Mouse (Mus musculus) heart, adult 11 months (tissue): ENCODE measurements at regions not wholly inside any gene's neighbourhood (a gene's known extent, or its start where the extent isn't known, plus 50 kb on each side); places are given as distances from the start of the nearest gene placed in this dataset.

Source experiments
- DNase-seq: peaks from one replicate; pipeline ENCODE4 v3.0.0; 2022

DNA sequence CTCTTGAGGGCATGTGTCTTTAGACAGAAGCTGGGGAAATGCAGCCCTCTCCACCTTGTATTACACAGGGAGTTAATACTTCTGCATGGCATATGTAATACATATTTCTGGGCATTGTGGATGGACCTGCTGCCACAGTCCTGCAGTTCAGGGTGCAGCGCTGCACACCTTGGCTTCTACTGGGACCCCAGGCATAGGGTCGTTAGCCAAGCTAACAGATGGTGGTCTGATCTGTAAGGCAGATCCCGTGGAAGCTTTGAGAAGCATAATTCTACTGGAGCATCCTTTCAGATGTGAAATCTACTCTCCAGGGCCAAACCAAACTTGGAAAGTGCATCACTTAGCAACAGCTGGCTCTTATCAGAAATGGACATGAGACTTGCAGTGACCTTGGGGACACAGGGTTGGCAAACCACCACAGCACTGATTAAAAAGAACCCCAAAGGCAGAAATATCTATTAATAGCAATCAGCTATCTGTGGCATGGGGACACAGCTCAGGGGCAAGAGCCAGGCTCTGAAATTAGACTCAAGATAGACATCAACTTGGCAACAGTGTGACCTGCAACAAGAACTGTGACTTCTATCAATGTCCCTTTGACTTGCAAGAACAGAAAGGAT lies 155.0 kb downstream of the Drd1 start:
- peak; percentile 97 for DNase-seq

- DNase-seq, result peak; percentile 52
Measured at GRCm38 (mm10) chr13:53898351-53898750, 157.2 kb downstream of the Drd1 start.

DNA sequence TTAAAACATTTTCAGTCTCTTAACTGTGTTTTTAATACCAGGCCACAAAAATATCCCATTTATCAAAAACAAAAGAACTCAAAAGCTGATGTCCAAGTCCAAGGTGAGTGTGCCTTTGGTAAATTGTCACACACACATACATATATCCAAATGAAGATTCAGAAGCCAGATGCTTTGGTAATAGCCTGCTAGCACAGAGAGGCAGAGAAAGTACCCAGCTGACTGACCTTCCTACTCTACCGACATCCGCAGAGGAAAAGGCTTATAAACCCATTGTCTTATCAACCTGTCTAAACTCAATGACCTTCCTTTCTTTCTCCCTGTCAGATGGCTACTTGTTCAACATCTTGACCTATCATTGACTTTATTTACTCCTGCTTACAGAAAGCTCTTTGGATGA lies 158.3 kb downstream of the Drd1 start:
- no peak for DNase-seq

- no peak for DNase-seq
Measured at GRCm38 (mm10) chr13:53888411-53888810, 167.1 kb downstream of the Drd1 start.

GRCm38 (mm10) chr13:53885756-53886155 lies 169.7 kb downstream of the Drd1 start:
- DNase-seq, result no peak

DNA sequence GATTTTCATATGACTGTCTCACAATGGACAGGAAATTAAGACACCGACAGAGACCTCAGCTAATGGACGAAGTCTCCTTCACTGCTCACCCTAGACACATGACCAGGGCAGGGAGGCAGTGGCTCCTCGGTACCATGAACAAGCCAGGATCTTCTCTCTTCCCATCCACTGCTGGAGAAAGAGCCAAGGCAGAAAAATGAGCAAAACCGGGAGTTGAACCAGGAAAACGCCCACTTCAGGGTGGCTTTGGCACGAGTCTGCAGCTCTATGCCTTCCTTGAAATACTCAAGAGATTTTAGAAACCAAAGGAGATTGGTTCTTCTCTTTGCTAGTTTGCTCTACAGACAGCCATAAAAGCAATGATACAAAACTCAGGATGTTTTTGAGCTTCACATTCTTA lies 172.3 kb downstream of the Drd1 start:
- DNase-seq, result no peak

DNA sequence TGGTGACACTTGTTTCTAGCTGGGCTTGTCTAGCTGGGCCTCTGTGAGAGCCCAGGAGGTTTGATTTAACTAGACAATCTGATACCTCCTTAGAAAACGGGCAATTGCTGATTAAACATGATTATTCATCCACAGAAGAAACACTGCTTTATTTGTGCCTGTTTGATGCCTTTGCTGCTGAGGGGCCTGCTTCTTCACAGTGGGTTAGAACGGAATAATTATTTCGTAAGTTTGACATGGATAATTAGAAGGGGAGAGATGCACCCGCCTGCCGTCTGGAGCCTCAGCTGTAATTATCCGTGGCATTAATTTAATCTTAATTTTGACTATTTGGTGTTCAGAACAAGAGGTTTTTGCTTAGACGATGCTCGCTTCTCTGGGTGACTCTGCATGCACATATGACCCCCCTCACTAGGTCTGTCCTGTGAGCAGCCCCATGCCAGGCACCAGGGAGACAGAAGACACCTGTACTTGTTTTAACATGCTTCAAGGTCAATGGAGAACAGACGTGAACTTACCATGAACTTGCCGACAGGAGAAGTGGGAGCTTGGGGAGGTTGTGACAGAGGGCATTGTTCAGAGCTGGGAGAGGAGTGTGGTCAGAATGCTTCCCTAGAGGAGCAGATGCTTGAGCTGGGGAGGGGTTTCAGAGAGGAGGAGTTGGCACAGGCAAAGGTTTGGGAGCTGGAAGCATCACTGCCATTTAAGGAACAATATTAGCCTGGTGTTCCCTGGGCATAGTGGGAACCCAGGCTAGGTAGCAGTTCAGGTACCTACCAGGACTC lies 174.8 kb downstream of the Drd1 start:
- DNase-seq, result no peak

DNA sequence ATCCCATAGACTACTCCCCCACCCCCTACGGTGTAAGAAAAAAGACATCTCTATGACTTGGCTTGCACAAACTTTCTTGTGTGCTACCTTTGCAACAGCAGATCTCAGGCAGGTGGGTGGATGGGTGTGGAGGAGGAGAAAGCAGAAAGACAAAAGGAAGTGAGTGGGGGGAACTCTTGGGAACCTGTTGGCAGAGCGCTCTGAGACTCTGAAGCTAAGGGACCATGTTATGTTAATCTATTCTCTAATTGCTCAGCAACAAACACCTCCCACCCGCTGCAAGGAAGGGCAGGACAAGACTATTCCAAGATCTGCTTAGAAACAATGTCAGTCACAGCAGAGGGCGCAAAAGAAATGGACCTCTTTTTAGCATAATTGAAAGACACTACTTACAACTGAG lies 180.0 kb downstream of the Drd1 start:
- peak; percentile 81 for DNase-seq

DNA sequence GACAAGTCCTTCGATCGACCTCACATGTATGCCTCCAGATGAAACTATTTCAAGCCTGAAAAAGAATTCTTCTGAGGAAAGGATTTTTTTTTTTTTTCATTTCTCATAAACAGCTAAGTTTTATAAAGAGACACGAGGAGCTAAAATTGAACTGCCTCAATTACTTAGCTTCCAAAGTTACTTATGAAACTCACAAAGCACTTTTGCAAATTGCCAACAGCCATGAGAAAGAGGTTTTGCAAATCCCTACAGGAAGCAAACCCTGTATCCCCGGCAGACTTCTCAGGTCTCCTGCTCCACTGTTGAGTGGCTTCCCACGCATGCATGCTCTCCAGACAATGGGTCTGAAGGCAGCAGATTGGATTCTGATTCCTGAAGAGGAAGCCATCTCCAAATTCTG lies 190.2 kb downstream of the Drd1 start:
- DNase-seq, result no peak

- no peak for DNase-seq
Measured at GRCm38 (mm10) chr13:53862336-53862735, 193.2 kb downstream of the Drd1 start.

DNA sequence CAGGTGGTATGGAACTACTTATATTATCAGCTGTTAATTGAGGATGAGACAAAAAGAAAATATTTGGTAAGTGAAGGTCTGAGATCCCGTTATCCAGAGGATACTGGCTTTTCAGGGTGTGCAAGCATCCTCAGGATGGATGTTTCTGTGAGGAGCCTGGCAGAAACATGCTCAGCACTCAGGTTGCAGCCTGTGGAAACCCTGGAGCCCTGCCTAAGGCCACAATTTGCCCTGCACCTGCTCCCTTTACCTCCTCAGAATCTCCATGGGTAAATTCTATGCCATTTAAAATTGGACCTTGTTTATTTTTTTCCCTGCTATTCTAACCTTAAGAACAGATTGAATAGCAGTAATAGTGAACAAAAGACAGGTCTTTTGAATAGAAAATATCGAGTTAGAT lies 201.3 kb downstream of the Drd1 start:
- no peak for DNase-seq

DNA sequence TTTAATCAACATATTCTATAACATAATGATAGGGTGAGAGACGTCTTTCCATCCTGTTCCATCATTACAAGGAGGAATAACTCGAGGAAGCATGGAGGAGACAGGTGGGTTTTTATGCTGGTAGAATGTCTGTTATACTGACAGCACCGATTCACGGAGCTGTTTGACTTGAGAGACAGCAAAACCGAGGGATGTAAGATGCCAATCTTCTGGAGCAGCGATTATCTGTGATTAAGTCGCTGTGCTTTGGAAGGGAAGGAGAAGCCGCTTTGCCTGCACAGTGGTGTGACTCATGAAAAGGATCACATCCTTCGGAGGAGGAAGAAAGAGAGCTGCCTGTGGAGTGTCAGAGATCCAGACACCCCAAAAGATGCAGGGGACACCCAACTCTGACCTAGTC lies 205.4 kb downstream of the Drd1 start:
- no peak for DNase-seq

DNA sequence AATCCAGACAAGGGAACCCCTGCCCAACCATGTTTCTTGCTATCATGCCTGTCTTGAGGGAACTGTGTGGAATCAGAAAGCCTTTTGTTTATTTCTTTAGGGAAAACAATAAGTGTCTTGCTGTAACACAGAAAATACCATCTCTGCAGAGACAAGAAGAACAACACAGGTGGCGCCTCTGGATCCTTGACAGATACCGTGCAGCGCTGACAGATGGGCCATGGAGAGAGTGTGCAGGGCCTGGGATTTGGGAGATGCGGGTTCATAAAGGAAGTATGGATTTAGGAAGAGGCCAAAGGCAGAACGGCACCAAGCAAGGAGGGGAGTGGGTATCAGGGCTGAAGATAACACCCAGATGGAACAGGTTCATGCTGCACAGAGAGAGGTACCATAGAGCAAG lies 209.3 kb downstream of the Drd1 start:
- DNase-seq, result no peak

DNA sequence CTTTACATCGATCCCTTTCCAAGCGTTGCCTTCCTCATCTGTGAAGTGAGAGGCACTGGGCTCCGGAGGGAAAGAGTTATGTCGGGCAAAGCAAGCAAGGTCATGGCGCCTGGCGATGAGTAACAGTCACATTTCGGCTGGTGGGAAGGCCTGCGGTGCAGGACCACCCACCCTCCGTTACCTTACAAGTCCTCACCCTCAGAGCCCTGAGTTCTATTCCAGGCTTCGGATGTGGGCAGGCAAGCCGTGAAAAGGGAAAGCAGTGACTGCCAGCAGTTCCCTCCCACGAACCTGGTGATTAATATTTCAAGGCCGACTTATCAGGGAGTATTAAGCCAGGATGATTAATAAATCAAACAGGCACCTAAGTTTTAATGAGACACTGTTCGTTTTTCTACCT lies 209.7 kb downstream of the Drd1 start:
- DNase-seq, result no peak

GRCm38 (mm10) chr13:53825957-53826580 lies 229.4 kb downstream of the Drd1 start:
- no peak for DNase-seq

DNA sequence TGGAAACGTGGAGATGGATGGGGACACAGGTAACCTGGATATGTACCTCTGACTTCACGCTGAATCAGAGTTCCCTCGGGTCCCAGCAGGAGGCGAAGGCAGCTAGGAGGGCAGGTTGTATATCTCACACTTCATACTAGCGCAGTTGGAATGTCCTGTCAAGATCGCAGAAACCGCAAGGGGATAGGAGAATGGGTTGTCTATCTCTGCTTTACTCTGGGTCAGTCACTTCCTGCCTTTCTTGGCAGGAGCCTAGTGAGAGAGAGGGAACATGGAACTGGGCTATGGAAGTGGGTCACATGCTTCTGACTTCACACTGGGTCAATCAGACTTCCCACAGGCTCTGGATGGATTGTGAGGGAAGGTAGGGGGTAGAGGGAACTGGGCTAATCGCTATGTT lies 233.4 kb downstream of the Drd1 start:
- DNase-seq, result peak; percentile 97

- peak; percentile 61 for DNase-seq
Measured at GRCm38 (mm10) chr13:53815629-53816028, 239.9 kb downstream of the Drd1 start.

GRCm38 (mm10) chr13:53814088-53814487 lies 241.4 kb downstream of the Drd1 start:
- no peak for DNase-seq

- DNase-seq, result peak; percentile 92
Measured at GRCm38 (mm10) chr13:53811862-53812261, 243.6 kb downstream of the Drd1 start.

DNA sequence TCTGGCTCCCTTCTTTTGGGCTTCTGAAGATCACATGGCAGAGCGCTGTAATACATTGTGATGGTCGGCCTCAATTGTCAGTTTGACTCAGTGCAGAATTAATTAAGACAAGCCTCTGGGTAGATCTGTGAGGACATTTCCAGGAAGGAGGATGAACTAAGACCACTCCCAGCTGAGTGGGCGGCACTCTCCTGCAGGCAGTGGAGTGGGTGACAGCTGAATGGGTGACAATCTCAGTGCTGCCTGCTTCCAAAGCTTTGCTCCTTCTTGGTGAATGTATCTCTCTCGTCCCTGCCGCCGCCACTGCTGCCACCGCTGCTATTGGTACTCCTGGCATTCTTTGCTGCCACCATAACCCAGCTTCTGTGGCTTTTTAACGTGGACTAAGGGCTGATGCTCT lies 244.4 kb downstream of the Drd1 start:
- DNase-seq, result no peak

DNA sequence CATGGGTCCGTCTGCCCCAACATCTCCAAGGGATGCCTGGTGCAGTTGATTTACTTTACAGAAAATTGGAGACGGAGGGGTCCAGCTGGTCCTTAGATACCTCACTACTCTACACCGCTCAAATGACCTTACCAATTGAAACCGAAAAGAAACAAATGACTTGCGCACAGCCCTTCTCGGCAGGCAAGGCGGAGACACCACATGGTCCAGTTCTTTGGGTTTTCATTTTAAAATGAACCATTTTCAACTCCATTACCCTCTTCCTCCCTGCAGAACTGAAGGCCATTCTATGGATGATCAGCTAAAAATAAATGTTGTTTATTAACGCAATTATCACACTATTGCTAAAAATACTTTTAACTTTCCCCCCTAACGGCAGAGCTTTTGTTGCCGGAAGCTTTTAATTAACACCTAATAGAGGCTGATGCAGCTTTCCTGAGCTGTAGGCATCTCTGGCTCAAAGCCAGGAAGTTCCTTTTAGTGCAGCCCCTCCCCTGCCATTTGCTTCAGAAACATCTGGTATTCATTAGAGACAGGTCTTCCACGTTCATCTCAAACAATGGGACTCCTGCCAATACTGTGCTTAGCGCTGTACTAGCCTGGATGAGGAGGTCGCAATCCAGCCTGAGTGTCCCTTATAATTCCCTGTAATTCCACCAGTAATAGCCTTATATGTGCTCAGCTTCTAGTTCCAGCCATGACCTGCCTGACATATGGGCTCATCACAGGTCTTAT lies 247.5 kb downstream of the Drd1 start:
- DNase-seq, result peak; percentile 87

GRCm38 (mm10) chr13:53805872-53806271 lies 249.6 kb downstream of the Drd1 start:
- DNase-seq, result no peak

DNA sequence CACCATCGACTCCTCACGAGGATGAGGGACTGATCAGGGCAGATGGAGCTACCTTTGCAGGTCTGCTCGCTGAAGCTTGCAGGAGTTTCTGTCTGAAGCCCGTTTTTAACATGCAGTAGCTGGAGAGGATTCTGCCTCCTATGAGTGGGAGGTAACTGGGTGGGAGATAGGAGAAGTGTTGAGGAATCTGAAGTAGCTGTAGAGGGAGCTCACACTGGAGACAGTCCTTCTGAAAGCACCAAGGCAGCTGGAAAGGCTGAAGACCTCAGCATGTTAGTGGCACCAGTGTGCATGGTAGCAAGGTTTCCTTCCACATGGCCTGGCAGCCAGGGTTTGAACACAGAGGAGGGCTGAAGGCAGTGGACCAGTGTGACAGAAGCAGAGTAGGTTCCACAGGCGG lies 254.5 kb downstream of the Drd1 start:
- no peak for DNase-seq

DNA sequence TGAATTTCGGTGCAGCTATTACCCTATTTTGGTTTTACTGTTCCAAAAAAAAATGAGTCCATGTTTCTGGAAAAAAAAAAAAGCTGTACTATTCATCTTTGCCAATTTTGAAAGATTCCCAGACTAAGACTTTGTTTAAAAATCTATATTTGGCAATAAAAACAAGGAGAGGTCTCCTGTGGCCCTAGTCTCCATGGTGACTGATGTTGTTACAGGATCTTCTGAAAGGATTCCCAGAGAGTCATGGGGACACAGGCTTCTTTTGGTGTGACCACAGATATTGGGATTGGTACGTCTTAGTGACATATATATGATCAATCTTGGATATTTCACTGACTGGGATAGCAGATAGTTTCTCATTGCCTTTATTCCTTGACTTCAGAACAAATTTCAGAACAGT lies 266.7 kb downstream of the Drd1 start:
- DNase-seq, result peak; percentile 93
